Mouse (Mus musculus) CD4-positive helper T cell, adult 2 months (primary cell): ENCODE measurements at regions not wholly inside any gene's neighbourhood (a gene's known extent, or its start where the extent isn't known, plus 50 kb on each side); places are given as distances from the start of the nearest gene placed in this dataset.

ENCODE experiments used
- DNase-seq: peaks from one replicate; pipeline ENCODE4 v3.0.0-alpha.2; 2012; ENCODE audit warnings: low read depth, missing footprints, low spot score

- DNase-seq, result no peak
These were observed 349.2 kb upstream of the Tmem161b start for GRCm38 (mm10) chr13:83872887-83873286.

- no peak for DNase-seq
These were observed 342.5 kb upstream of the Tmem161b start for GRCm38 (mm10) chr13:83879561-83879960.

- DNase-seq, result no peak
These were observed 341.8 kb upstream of the Tmem161b start for GRCm38 (mm10) chr13:83880305-83880704.

- no peak for DNase-seq
These were observed 341.3 kb upstream of the Tmem161b start for GRCm38 (mm10) chr13:83880772-83881171.

GRCm38 (mm10) chr13:83882839-83883238 lies 339.3 kb upstream of the Tmem161b start:
- DNase-seq, result no peak

- no peak for DNase-seq
These were observed 338.3 kb upstream of the Tmem161b start for GRCm38 (mm10) chr13:83883821-83884220.

GRCm38 (mm10) chr13:83884226-83884625 lies 337.9 kb upstream of the Tmem161b start:
- no peak for DNase-seq

GRCm38 (mm10) chr13:83884766-83885543 lies 337.1 kb upstream of the Tmem161b start:
- no peak for DNase-seq

GRCm38 (mm10) chr13:83885729-83886128 lies 336.4 kb upstream of the Tmem161b start:
- no peak for DNase-seq

- DNase-seq, result no peak
These were observed 307.4 kb upstream of the Tmem161b start for GRCm38 (mm10) chr13:83914697-83915096.

- DNase-seq, result no peak
These were observed 289.3 kb upstream of the Tmem161b start for GRCm38 (mm10) chr13:83932761-83933160.

GRCm38 (mm10) chr13:83946495-83946894 lies 275.6 kb upstream of the Tmem161b start:
- DNase-seq, result no peak

GRCm38 (mm10) chr13:83951163-83951562 lies 270.9 kb upstream of the Tmem161b start:
- DNase-seq, result no peak

GRCm38 (mm10) chr13:83951808-83952207 lies 270.3 kb upstream of the Tmem161b start:
- DNase-seq, result no peak

- no peak for DNase-seq
These were observed 269.7 kb upstream of the Tmem161b start for GRCm38 (mm10) chr13:83952353-83952752.

GRCm38 (mm10) chr13:83952862-83953261 lies 269.2 kb upstream of the Tmem161b start:
- no peak for DNase-seq

- no peak for DNase-seq
These were observed 266.4 kb upstream of the Tmem161b start for GRCm38 (mm10) chr13:83955701-83956100.

- DNase-seq, result no peak
These were observed 243.6 kb upstream of the Tmem161b start for GRCm38 (mm10) chr13:83978541-83978940.

GRCm38 (mm10) chr13:83979535-83979934 lies 242.6 kb upstream of the Tmem161b start:
- no peak for DNase-seq

GRCm38 (mm10) chr13:83984651-83985331 lies 237.3 kb upstream of the Tmem161b start:
- DNase-seq, result no peak

- no peak for DNase-seq
These were observed 234.2 kb upstream of the Tmem161b start for GRCm38 (mm10) chr13:83987746-83988423.

- DNase-seq, result no peak
These were observed 233.6 kb upstream of the Tmem161b start for GRCm38 (mm10) chr13:83988517-83988916.
